Mouse (Mus musculus) C3H10T1/2 (cell line): ENCODE data around the gene Psmd2. TPM values are rescaled to one million over a fixed set of nuclear protein-coding genes. Genes with fewer than 3 reads are reported as not detected.

Experiments used
- polyA plus RNA-seq, 2 experiments: library from polyadenylated mRNA; unstranded; fragments of >200 nt; fragmentation: generic; extraction: Trizol; gene quantifications; one replicate each; pipeline ENCODE4 v1.2.1; 2012; ENCODE audit warnings: missing spikeins in 2 of 2

Gene Psmd2
- polyA plus RNA-seq = 100 to 1,000 TPM; 151 to 214 TPM

DNA sequence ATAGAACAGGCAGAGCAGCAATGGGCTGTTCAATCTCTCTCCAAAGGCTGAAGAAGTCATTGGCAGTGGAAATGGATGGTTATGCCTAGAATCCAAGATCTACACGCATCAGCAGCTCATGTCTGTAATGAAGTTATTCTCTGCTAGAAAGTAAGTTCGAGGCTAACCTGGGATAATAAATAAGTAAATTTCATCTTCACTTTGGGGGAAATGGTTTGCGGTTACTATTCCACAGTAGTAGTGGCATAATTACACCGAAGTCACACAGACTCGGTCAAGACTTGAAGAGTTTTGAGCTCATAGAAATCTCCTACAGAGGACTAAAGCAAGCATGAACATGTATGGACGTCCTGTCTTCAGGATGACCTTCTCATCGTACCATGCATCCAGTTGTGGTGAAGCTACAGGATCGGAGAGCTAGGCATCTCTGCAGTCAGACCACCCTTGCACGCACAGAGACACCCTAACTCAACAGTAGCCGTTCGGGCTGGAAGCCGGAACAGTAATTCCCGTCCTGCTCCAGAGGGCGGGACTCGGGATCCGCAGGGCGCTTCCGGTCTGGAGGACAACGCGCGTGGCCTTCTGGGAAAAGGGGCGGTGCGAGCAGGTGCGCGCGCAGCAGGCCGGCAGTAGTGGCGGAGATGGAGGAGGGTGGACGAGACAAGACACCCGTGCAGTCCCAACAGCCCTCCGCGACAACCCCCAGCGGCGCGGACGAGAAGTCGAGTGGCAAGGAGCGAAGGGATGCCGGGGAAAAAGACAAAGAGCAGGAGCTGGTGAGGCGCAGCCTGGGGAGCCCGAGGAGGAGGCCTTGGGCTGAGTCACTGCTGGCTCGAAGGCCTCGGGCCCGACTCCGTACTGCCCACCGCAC, at the start of gene Psmd2:
Gene Psmd2, plus strand, starts transcription at position 577 of the 871 bp plus-strand sequence.

DNA sequence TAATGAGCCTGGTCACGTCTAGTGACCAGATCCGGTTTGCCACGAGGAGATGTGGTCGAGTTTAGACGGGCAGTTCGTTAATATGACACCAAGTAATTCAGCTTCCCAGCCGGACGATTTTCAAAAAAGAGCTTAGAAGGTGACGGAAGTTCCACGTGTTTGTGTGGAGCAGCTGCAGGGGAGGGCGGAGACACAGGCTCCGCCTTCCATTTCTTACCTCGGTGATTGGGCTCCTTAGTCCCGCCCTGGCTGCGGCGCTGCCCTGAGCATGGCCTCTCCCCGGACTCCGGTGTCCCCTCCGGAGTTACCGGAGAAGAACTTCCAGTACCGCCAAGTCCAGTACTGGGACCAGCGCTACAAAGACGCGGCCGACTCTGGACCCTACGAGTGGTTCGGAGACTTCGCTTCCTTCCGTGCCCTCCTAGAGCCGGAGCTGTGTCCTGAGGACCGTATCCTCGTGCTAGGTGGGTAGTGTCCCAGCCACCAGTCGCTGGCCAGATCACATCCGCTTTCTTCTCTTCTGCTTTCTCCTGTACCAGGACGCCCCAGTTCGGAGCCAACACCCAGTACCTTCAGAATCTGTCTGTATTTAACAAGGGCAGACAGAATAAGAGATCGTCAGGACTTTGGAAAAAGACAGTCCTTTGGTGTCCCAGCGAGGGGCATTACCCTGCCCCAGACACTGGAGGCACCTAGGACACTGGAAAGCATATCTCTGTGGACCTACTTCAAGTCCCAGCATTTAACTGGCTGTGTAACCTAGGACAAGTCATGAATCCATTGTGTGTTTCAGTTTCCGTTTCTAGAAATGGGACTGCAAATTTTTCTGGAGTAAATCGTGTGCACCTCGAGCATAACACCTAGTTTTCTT, 39.9 kb upstream of the Psmd2 start, which contains the start of the genes Eef1akmt4, Gm49333 and Alg3:
Gene Eef1akmt4, plus strand, starts transcription at position 237 of the 871 bp plus-strand sequence.
Gene Gm49333, plus strand, starts transcription at position 254 of the 871 bp plus-strand sequence.
Gene Alg3, minus strand, starts transcription at position 379 of the 871 bp plus-strand sequence.

DNA sequence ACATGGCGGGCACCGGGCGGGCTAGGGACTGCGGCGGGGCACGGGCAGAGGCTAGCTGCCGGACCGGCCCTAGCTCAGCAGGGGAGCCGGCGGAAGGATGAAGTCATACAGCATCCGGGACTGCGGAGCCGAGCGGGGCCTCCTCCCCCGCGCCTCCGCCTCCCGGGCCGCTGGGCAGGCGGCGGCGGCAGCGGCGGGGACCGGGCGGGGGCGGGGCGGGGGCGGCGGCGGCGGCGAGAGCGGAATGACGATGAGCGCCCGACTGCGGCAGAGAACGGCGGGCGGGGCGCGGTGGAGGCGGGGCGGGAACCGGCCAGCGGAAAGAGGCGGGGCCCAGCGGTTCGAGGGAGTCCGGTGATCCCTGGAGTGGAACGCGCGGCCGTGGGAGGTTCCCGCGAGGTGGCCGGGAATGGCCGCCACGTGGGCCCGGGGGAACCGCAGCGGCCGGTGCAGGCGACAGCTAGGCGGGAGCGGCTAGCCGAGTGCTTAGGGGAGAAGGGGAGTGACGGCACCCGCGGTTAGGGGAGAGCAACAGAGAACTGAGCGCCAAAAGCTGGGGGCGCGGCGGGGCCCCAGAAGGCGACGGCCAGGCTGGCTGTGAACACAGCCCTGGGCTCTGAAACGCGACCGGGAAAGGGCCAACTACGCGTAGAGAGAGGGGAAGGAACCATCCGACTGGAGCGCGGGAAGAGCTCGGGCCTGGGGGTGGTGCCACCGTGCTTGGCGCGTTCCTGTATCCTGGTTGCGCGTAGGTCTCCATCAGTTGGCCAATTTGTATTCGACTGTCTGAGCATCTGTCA, 30.1 kb upstream of the Psmd2 start, which contains the start of gene Camk2n2:
Gene Camk2n2, minus strand, starts transcription at position 97 of the 800 bp plus-strand sequence.

DNA sequence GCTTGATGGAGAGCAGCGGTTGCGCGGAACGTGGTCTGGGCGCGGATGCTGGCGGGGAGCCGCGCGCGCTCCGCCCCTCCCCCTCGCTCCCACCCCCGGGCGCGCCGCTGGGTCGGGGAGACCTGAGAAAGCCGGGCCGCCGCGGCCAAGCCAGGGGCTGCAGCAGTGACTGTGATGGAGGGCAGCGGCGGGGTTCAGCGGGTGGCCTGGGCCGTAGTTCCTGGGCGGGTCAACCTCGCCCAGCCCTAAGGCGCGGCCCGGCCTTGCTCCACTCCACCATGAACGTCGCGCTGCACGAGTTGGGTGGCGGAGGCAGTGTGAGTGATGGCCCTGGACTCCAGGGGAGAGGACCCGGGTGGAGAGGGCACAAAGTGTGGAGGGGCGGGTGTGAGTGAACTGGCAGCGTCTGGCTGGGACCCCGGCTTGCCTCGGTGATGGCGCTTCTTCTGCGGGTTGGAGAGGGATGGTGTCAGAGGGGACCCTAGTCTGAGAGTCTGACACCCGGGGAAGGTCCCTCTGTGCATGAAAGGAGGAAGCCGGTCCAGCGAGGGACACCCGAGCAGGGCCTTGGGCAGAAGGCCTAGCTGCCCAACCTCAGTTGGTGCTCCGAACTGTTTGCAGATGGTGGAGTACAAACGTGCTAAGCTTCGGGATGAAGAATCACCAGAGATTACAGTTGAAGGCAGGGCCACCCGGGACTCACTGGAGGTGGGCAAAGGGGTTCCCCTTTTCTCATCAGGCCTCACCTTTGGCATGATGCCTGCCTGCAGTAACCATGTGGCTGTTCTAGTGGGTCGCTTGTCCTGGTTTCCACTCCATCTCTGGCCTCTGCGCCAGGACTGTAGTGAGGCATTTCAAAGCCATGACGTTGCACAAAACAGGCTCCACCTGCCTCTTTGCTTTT, 21.5 kb upstream of the Psmd2 start, which contains the start of gene Ece2:
Gene Ece2, plus strand, starts transcription at position 98 of the 904 bp plus-strand sequence.

DNA sequence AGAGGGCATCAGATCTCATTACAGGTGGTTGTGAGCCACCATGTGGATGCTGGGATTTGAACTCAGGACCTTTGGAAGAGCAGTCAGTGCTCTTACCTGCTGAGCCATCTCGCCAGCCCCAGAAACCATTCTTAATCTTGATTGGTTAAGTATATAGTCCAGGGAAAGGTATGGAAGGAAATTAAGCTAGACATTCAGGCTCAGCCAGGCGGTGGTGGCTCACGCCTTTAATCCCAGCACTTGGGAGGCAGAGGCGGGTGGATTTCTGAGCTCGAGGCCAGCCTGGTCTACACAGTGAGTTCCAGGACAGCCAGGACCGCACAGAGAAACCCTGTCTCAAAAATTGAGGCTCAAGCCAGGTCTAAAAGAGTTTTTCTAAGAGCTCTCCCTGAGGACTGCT, 16.6 kb downstream of the Psmd2 start, which contains the start of gene Eif4g1:
Gene Eif4g1, plus strand, starts transcription at position 301 of the 400 bp plus-strand sequence.

DNA sequence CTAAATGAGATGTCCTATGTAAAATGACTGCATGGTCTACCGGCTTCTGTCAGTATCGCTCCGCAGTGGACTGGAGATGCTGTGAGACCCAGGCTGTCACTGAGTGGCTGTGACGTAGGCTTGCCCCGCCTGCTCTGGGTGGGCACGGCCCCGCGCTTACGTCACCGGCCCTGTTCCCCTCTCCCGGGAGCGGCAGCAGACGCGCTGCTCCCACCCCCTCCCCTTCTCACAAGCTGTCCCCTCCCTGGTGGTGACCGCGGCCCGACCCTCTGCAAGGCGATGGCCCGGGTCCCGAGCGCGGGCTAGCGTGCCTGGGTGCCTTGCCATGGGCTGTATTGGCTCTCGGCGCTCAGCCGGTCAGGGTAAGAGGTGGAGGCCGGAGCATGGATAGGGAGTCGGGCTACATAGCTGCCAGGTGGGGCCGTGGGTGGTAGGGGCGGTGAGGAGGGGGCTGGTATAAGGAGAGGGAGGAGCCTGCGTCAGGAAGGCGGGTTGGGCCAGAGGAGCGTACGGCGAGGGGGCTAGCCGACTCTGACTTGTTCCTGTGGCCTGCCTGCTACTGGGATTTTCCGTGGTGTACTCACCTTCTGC, 41.8 kb downstream of the Psmd2 start, which contains the start of gene Fam131a:
Gene Fam131a, plus strand, starts transcription at position 131 of the 591 bp plus-strand sequence.

Other genes with a start within 250 kb of the Psmd2 start
- 10 to 100 TPM in 1 of 2 experiments, 1 to 10 TPM in 1; 5.8 to 36.2 TPM for gene Abcc5, start 225.3 kb upstream of the Psmd2 start, polyA plus RNA-seq
- 100 to 1,000 TPM in 1 of 2 experiments, 10 to 100 TPM in 1; 71.0 to 162 TPM for gene Eif2b5, start 152.8 kb upstream of the Psmd2 start, polyA plus RNA-seq
- gene Dvl3, start 134.7 kb upstream of the Psmd2 start, polyA plus RNA-seq = 10 to 100 TPM in 1 of 2 experiments, 1 to 10 TPM in 1; 4.9 to 25.9 TPM
- gene Ap2m1, start 116.2 kb upstream of the Psmd2 start, polyA plus RNA-seq = 100 to 1,000 TPM; 391 to 480 TPM
- gene Abcf3, start 103.1 kb upstream of the Psmd2 start, polyA plus RNA-seq = 10 to 100 TPM; 32.1 to 35.4 TPM
- under 1 TPM; 0.04 TPM for gene Vwa5b2, start 62.2 kb upstream of the Psmd2 start, polyA plus RNA-seq
- gene Eef1akmt4, start 40.1 kb upstream of the Psmd2 start, polyA plus RNA-seq = 10 to 100 TPM; 11.0 to 40.1 TPM
- not detected for gene Gm49333, start 40.0 kb upstream of the Psmd2 start, polyA plus RNA-seq
- gene Alg3, start 39.9 kb upstream of the Psmd2 start, polyA plus RNA-seq = 10 to 100 TPM; 15.6 to 35.6 TPM
- 10 to 100 TPM; 10.8 to 15.4 TPM for gene Camk2n2, start 30.4 kb upstream of the Psmd2 start, polyA plus RNA-seq
- gene Ece2, start 21.8 kb upstream of the Psmd2 start, polyA plus RNA-seq = 1 to 10 TPM; 1.1 to 4.3 TPM
- gene Eif4g1, start 16.7 kb downstream of the Psmd2 start, polyA plus RNA-seq = 100 to 1,000 TPM; 119 to 126 TPM
- gene Fam131a, start 41.6 kb downstream of the Psmd2 start, polyA plus RNA-seq = under 1 TPM; 0.01 to 0.08 TPM
- 10 to 100 TPM; 49.2 to 81.5 TPM for gene Polr2h, start 66.0 kb downstream of the Psmd2 start, polyA plus RNA-seq
- 10 to 100 TPM in 1 of 2 experiments, 1 to 10 TPM in 1; 1.7 to 11.4 TPM for gene Clcn2, start 66.1 kb downstream of the Psmd2 start, polyA plus RNA-seq
- gene Chrd, start 81.5 kb downstream of the Psmd2 start, polyA plus RNA-seq = 1 to 10 TPM in 1 of 2 experiments, under 1 TPM in 1; 0.33 to 4.7 TPM
- gene Thpo, start 82.9 kb downstream of the Psmd2 start, polyA plus RNA-seq = 1 to 10 TPM in 1 of 2 experiments, under 1 TPM in 1; 0.70 to 1.2 TPM